Mouse (Mus musculus): Measurements from ENCODE around the gene Eppin.

The Eppin gene

GRCm38 (mm10) chr2:164558991-164559645 lies 34.3 kb downstream of the Eppin start:
- no peak for DNase-seq

GRCm38 (mm10) chr2:164558426-164558825 lies 35.0 kb downstream of the Eppin start:
- DNase-seq, result no peak

DNA sequence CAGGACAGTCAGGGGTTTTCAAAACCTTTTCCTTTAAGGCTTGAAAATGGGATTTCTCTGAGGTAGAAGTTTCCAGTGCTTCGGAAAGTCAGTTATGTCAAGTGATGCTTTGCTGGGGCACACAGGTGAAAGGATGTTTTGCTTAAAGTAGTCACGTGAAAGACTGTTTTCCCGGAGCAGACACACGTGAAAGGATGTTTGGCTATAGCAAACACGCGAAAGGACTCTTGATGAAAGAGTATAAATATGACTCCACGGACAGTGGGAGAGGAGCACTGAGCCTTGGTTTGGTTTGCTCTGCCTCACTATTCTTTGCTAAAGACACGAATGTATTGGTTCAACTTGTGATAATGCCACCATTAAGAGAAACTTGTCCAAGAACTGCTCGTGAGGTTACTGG lies 41.9 kb downstream of the Eppin start:
- no peak for DNase-seq

GRCm38 (mm10) chr2:164550895-164551269 lies 42.5 kb downstream of the Eppin start:
- DNase-seq, result no peak

DNA sequence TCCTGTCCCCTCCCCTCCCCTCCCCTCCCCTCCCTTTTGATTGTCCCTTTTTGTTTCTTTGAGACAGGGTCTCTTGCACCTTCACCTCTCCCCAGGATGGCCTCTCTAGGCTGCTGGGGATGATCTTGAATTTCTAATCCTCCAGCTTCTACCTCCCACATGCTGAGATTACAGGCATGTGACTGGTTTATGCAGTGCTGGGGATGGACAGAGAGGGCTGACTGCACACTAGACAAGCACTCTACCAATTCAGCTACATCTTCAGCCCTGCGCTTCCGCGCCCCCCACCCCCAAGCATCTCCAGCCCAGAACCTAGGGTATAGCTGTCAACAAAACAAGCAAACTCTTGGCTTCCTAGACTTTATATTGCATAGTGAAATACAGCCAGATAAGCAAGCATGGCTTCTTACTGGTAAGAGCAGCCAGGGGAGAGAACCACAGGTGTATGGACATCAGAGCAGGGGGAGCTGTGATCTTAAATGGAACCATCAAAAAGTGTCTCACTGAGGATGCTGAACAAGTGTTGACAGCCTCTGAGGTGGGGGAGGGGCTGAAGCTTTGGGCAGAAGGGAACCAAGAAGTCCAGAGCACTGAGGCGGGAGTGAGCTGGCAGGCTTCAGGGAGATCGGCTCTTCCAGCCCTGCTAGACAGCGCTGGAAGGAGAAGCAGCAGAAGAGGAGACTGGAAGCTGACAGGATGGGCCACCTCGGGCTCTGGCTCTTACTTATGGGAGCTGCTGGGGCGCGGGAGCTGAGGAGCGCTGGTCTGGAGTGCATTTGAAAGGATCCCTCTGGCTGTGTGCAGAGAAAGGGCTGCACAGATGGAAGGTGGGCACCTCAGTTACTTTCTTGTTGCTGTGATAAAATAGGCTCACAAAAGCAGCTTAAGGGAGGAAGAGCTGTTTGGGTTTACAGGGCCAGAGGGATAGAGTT lies 43.2 kb downstream of the Eppin start:
- no peak for DNase-seq

- no peak for DNase-seq
Measured at GRCm38 (mm10) chr2:164549338-164549737, 44.1 kb downstream of the Eppin start.

DNA sequence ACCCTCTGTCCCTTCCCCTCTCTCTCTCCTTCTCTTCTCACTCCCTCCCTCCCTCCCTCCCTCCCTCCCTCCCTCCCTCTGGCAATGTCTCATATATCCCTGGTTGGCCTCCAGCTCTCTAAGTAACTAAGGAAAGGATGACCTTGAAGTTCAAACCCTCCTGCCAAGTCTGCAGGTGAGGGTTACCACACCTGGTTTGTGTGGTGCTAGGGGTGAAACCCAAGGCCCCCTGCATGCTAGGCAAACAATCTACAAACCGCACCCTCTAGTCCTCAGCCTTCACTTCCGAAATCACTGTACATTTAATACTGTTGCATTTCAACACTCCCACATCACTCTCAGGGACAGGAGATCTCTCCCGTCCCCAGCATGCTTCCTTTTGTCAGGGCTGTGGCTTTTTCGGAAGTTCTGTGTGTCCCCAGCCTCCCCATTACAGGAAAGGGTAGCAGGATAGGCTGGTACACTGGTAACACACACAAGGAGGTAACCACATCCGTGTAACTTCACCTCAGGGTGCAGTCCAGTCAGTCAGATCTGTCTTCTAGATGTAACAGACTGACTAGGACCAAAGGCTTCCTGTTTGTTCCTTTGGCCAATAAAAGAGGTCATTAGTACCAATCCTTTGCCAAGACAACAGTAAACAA lies 48.8 kb downstream of the Eppin start:
- DNase-seq, result no peak

GRCm38 (mm10) chr2:164543745-164544144 lies 49.6 kb downstream of the Eppin start:
- no peak for DNase-seq

DNA sequence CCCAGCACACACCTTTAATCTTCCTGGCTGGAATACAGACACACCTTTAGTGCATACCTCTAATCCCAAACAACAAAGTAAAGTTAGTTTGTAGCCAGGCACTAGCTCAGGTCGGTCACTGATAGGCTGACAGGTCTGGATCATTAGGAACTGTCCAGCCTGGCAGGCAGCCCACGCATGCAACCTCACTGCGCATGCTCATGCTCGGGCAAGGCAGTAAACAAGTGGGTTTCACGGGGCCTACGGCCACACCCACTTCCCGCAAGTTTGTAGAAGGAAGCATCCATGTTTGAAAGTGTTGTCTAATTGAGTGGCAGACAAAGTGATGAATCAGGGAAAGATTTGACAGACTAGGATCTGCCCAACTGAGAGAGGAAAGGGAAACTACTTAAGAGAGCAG lies 50.8 kb downstream of the Eppin start:
- no peak for DNase-seq

DNA sequence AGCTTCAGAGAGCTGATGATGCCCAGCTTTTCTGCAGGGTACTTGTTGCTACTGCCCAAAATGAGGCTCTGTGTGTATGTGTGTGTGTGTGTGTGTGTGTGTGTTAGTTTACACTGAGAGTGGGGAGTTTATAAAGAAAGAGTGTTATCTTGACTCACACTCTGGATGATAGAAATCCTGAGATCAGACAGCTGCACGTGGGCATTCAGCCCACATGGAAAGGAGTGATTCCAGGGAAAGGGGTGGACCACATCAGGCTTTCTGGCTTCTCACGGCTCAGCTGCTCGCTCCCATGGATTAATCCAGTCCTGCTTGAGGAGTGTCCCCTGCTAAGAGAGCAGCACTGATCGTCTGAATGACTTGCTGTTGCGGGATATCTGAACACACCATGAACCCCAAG lies 51.3 kb downstream of the Eppin start:
- no peak for DNase-seq

- no peak for DNase-seq
Measured at GRCm38 (mm10) chr2:164540652-164541427, 52.6 kb downstream of the Eppin start.
